Mouse (Mus musculus) embryonic facial prominence, embryonic 14.5 days (tissue): ENCODE measurements at regions not wholly inside any gene's neighbourhood (a gene's known extent, or its start where the extent isn't known, plus 50 kb on each side); places are given as distances from the start of the nearest gene placed in this dataset.

Experiments
- ATAC-seq: fragments of 200-750 bp; cut with Nextera tagmentation; 2 replicates; pipeline ENCODE4 v1.8.0; 2017; ENCODE audit warnings: low read depth, moderate number of reproducible peaks, moderate TSS enrichment
- DNase-seq: peaks from one replicate; pipeline ENCODE4 v3.0.0-alpha.2; 2015; ENCODE audit warnings: low spot score
- H3K27ac ChIP-seq: fragments of 300-500 bp; sonication (generic); replicated peaks from 2 replicates; pipeline ENCODE4 v1.5.1; 2014; ENCODE audit warnings: low read depth, mild to moderate bottlenecking, low read length, moderate library complexity
- H3K27me3 ChIP-seq: fragments of 300-500 bp; sonication (generic); replicated peaks from 2 replicates; pipeline ENCODE4 v1.6.1; 2014; ENCODE audit warnings: low read length; ENCODE audit not compliant: control insufficient read depth, insufficient read depth
- H3K36me3 ChIP-seq: fragments of 300-500 bp; sonication (generic); 2 replicates; pipeline ENCODE4 v1.6.1; 2014; ENCODE audit warnings: low read length, mixed read lengths; ENCODE audit not compliant: control insufficient read depth, insufficient read depth
- H3K4me1 ChIP-seq: fragments of 300-500 bp; sonication (generic); 2 replicates; pipeline ENCODE4 v1.6.1; 2014; ENCODE audit warnings: antibody characterized with exemption, low read length; ENCODE audit not compliant: control insufficient read depth, insufficient read depth
- H3K4me2 ChIP-seq: fragments of 300-500 bp; sonication (generic); 2 replicates; pipeline ENCODE4 v1.6.1; 2014; ENCODE audit warnings: low read depth, mild to moderate bottlenecking, low read length, moderate library complexity, mixed read lengths
- H3K4me3 ChIP-seq: fragments of 300-500 bp; sonication (generic); 2 replicates; pipeline ENCODE4 v1.5.1; 2014; ENCODE audit warnings: low read depth, mild to moderate bottlenecking, low read length
- H3K9ac ChIP-seq: fragments of 300-500 bp; sonication (generic); 2 replicates; pipeline ENCODE4 v1.6.1; 2014; ENCODE audit warnings: low read depth, mild to moderate bottlenecking, low read length, moderate library complexity, mixed read lengths
- H3K9me3 ChIP-seq: fragments of 300-500 bp; sonication (generic); 2 replicates; pipeline ENCODE4 v1.6.1; 2016; ENCODE audit warnings: low read length; ENCODE audit not compliant: control insufficient read depth
- WGBS: fragments of 180-500 bp; shearing (Covaris S2); extraction: QIAGEN DNeasy Blood & Tissue Kit; methylation state at CpG from one replicate; pipeline ENCODE4 v1.1.7; 2014; 5-methylcytosine and 5-hydroxymethylcytosine counted together

GRCm38 (mm10) chr2:148184801-148185212, 138.0 kb upstream of the Foxa2 start:
- Histone ChIP-seq H3K4me2 (no peak overlapping the region), H3K27ac (no peak overlapping the region), H3K9me3 (no peaks in the 10 kb centered on the region), H3K36me3 (no peaks in the 10 kb centered on the region), H3K9ac (no peak overlapping the region), H3K4me3 (no peak overlapping the region), H3K4me1 (no peaks in the 10 kb centered on the region), H3K27me3 (no peaks in the 10 kb centered on the region)
- ATAC-seq, result no peak
- no peak for DNase-seq
- 74% methylated on average over 5 of the region's 5 CpGs for whole genome bisulfite sequencing

GRCm38 (mm10) chr2:148186363-148186991, 139.7 kb upstream of the Foxa2 start:
- H3K4me1 ChIP-seq, result no peaks in the 10 kb centered on the region
- no peaks in the 10 kb centered on the region for H3K27me3 ChIP-seq
- no peak overlapping the region for H3K4me3 ChIP-seq
- no peaks in the 10 kb centered on the region for H3K9me3 ChIP-seq
- WGBS, result 82% methylated on average over 7 of the region's 7 CpGs
- H3K36me3 ChIP-seq, result no peaks in the 10 kb centered on the region
- no peak overlapping the region for H3K9ac ChIP-seq
- no peak overlapping the region for H3K27ac ChIP-seq
- ATAC-seq (no peak), DNase-seq (no peak)
- H3K4me2 ChIP-seq, result no peak overlapping the region

GRCm38 (mm10) chr2:148188865-148189264, 142.1 kb upstream of the Foxa2 start:
- Histone ChIP-seq H3K4me3 (no peak overlapping the region), H3K27me3 (no peaks in the 10 kb centered on the region), H3K4me1 (no peaks in the 10 kb centered on the region), H3K9me3 (no peaks in the 10 kb centered on the region), H3K36me3 (no peaks in the 10 kb centered on the region), H3K9ac (no peak overlapping the region), H3K4me2 (no peak overlapping the region), H3K27ac (no peak overlapping the region)
- 43% methylated on average over 2 of the region's 2 CpGs for WGBS
- DNase-seq, result peak; percentile 43
- ATAC-seq, result no peak; the same call in 1 of the 2 replicates

GRCm38 (mm10) chr2:148189287-148189686, 142.5 kb upstream of the Foxa2 start:
- Histone ChIP-seq H3K4me3 (no peak overlapping the region), H3K9me3 (no peaks in the 10 kb centered on the region)

GRCm38 (mm10) chr2:148192946-148193345, 146.2 kb upstream of the Foxa2 start:
- no peak overlapping the region for H3K4me3 ChIP-seq
- H3K27ac ChIP-seq, result no peak overlapping the region
- 38% methylated on average over 4 of the region's 4 CpGs for WGBS
- DNase-seq (peak; percentile 46), ATAC-seq (no peak)
- no peak overlapping the region for H3K9ac ChIP-seq
- H3K36me3 ChIP-seq, result no peaks in the 10 kb centered on the region
- H3K4me1 ChIP-seq, result 0 out of 2 replicates have a peak, but pooled peaks cover 4% of the 10 kb centered on the region
- H3K27me3 ChIP-seq, result no peaks in the 10 kb centered on the region
- no peak overlapping the region for H3K4me2 ChIP-seq
- H3K9me3 ChIP-seq, result no peaks in the 10 kb centered on the region

More at GRCm38 (mm10) chr2:148189287-148189686, 142.5 kb upstream of the Foxa2 start:
- Histone ChIP-seq H3K36me3 (no peaks in the 10 kb centered on the region), H3K4me2 (no peak overlapping the region), H3K4me1 (no peaks in the 10 kb centered on the region), H3K27ac (no peak overlapping the region), H3K27me3 (no peaks in the 10 kb centered on the region), H3K9ac (no peak overlapping the region)
- peak; percentile 8 for DNase-seq
- 44% methylated on average over 5 of the region's 5 CpGs for WGBS
- ATAC-seq, result no peak

- no peak overlapping the region for H3K4me3 ChIP-seq
- no peaks in the 10 kb centered on the region for H3K27me3 ChIP-seq
- ATAC-seq, result no peak
- peak; percentile 8 for DNase-seq
- no peaks in the 10 kb centered on the region for H3K36me3 ChIP-seq
- H3K27ac ChIP-seq, result no peak overlapping the region; the same call in 1 of the 2 replicates
- H3K4me2 ChIP-seq, result no peak overlapping the region
- 52% methylated on average over 7 of the region's 7 CpGs for WGBS
- H3K9ac ChIP-seq, result no peak overlapping the region
- no peaks in the 10 kb centered on the region for H3K9me3 ChIP-seq
- H3K4me1 ChIP-seq, result 0 out of 2 replicates have a peak, but pooled peaks cover 4% of the 10 kb centered on the region
These were observed 150.7 kb upstream of the Foxa2 start for GRCm38 (mm10) chr2:148197375-148198015.

GRCm38 (mm10) chr2:148206633-148207032, 159.9 kb upstream of the Foxa2 start:
- no peak overlapping the region for H3K4me2 ChIP-seq
- H3K27me3 ChIP-seq, result no peaks in the 10 kb centered on the region
- WGBS, result 14% methylated on average over 1 of the region's 1 CpGs
- no peaks in the 10 kb centered on the region for H3K9me3 ChIP-seq
- peak; percentile 63; the same call in 1 of the 2 replicates for ATAC-seq
- H3K27ac ChIP-seq, result no peak overlapping the region
- no peak overlapping the region for H3K9ac ChIP-seq
- peak; percentile 73 for DNase-seq
- no peaks in the 10 kb centered on the region for H3K36me3 ChIP-seq
- no peak overlapping the region for H3K4me3 ChIP-seq
- H3K4me1 ChIP-seq, result no peaks in the 10 kb centered on the region

- DNase-seq (no peak), ATAC-seq (no peak)
- H3K27me3 ChIP-seq, result no peaks in the 10 kb centered on the region
- no peaks in the 10 kb centered on the region for H3K36me3 ChIP-seq
- H3K9ac ChIP-seq, result no peak overlapping the region
- no peaks in the 10 kb centered on the region for H3K9me3 ChIP-seq
- H3K4me1 ChIP-seq, result no peaks in the 10 kb centered on the region
- no peak overlapping the region for H3K4me2 ChIP-seq
- 69% methylated on average over 2 of the region's 2 CpGs for WGBS
- no peak overlapping the region for H3K4me3 ChIP-seq
- H3K27ac ChIP-seq, result no peak overlapping the region
These were observed 164.0 kb upstream of the Foxa2 start for GRCm38 (mm10) chr2:148210813-148211212.

- Histone ChIP-seq H3K27ac (no peak overlapping the region), H3K9me3 (no peaks in the 10 kb centered on the region), H3K36me3 (no peaks in the 10 kb centered on the region), H3K27me3 (no peaks in the 10 kb centered on the region), H3K4me3 (no peak overlapping the region), H3K4me1 (no peaks in the 10 kb centered on the region), H3K9ac (no peak overlapping the region), H3K4me2 (no peak overlapping the region)
- DNase-seq (no peak), ATAC-seq (no peak)
- 78% methylated on average over 4 of the region's 4 CpGs for WGBS
These were observed 170.4 kb upstream of the Foxa2 start for GRCm38 (mm10) chr2:148217136-148217535.
